Mouse (Mus musculus) liver, embryonic 15.5 days (tissue): ENCODE data around the gene Olfr1048. TPM values are rescaled to one million over a fixed set of nuclear protein-coding genes. Genes with fewer than 3 reads are reported as not detected.
"Not testable (repeated sequence)": the region's sequence is repeated elsewhere in the genome, so short reads cannot be mapped to it uniquely, and the experiment has no call there.

Experiments
- ATAC-seq: fragments of 200-750 bp; cut with Nextera tagmentation; 2 replicates; pipeline ENCODE4 v1.8.0; 2017; ENCODE audit warnings: moderate number of reproducible peaks, mild to moderate bottlenecking, moderate library complexity; ENCODE audit not compliant: insufficient read depth
- H3K27ac ChIP-seq: fragments of 300-500 bp; sonication (generic); replicated peaks from 2 replicates; pipeline ENCODE4 v1.5.1; 2015; ENCODE audit warnings: mild to moderate bottlenecking, inconsistent platforms
- H3K27me3 ChIP-seq: fragments of 300-500 bp; sonication (generic); 2 replicates; pipeline ENCODE4 v1.6.1; 2015; ENCODE audit warnings: mild to moderate bottlenecking, inconsistent platforms
- H3K36me3 ChIP-seq: fragments of 300-500 bp; sonication (generic); replicated peaks from 2 replicates; pipeline ENCODE4 v1.6.1; 2015; ENCODE audit warnings: moderate library complexity, mild to moderate bottlenecking, inconsistent platforms
- H3K4me1 ChIP-seq: fragments of 300-500 bp; sonication (generic); replicated peaks from 2 replicates; pipeline ENCODE4 v1.6.1; 2015; ENCODE audit warnings: inconsistent platforms
- H3K4me2 ChIP-seq: fragments of 300-500 bp; sonication (generic); 2 replicates; pipeline ENCODE4 v1.6.1; 2015; ENCODE audit warnings: moderate library complexity, mild to moderate bottlenecking, inconsistent platforms
- H3K4me3 ChIP-seq: fragments of 300-500 bp; sonication (generic); replicated peaks from 2 replicates; pipeline ENCODE4 v1.5.1; 2015; ENCODE audit warnings: mild to moderate bottlenecking, inconsistent platforms
- H3K9ac ChIP-seq: fragments of 300-500 bp; sonication (generic); 2 replicates; pipeline ENCODE4 v1.6.1; 2015; ENCODE audit warnings: moderate library complexity, mild to moderate bottlenecking, inconsistent platforms
- H3K9me3 ChIP-seq: fragments of 300-500 bp; sonication (generic); replicated peaks from 2 replicates; pipeline ENCODE4 v1.6.1; 2016; ENCODE audit warnings: inconsistent platforms
- WGBS: fragments of 180-500 bp; shearing (Covaris S2); methylation state at CpG from one replicate; pipeline ENCODE4 v1.1.7; 2015; ENCODE audit warnings: mixed read lengths; ENCODE audit not compliant: insufficient replicate concordance; 5-methylcytosine and 5-hydroxymethylcytosine counted together
- polyA plus RNA-seq: library from polyadenylated mRNA; unstranded; fragments of >200 nt; fragmentation: Nextera tagmentation; extraction: Ambion mirVana; gene quantifications from 2 replicates; pipeline ENCODE4 v1.2.1, GENCODE M21; 2015

Gene Olfr1048
- not detected in 2 replicates for polyA plus RNA-seq

- no peak within 1 kb of the TSS for H3K27ac ChIP-seq
- H3K9ac ChIP-seq: no peak within 1 kb of the TSS
- no peak within 1 kb of the TSS for H3K4me2 ChIP-seq
- no peaks in the 10 kb centered on the region for H3K36me3 ChIP-seq
- no peak within 1 kb of the TSS for H3K4me3 ChIP-seq
- H3K9me3 ChIP-seq: no peaks in the 10 kb centered on the region
- no peaks in the 10 kb centered on the region for H3K27me3 ChIP-seq
- H3K4me1 ChIP-seq: no peaks in the 10 kb centered on the region
- ATAC-seq: no peak
Observed at GRCm38 (mm10) chr2:86240189-86240588, at the start of gene Olfr1048. Olfr1048 (minus strand) TSS chr2:86240289.

GRCm38 (mm10) chr2:86278988-86279387 is 38.9 kb upstream of the Olfr1048 start, which contains the start of gene Olfr1051:
Olfr1051 (minus strand) TSS chr2:86279088.
- H3K36me3 ChIP-seq, H3K4me1 ChIP-seq, H3K27me3 ChIP-seq, ATAC-seq, H3K4me3 ChIP-seq, H3K9me3 ChIP-seq, H3K4me2 ChIP-seq, H3K9ac ChIP-seq, H3K27ac ChIP-seq: not testable (repeated sequence)

- not testable (repeated sequence) for H3K4me1 ChIP-seq, H3K27me3 ChIP-seq, ATAC-seq, H3K4me2 ChIP-seq, H3K36me3 ChIP-seq, H3K9ac ChIP-seq, H3K4me3 ChIP-seq, H3K27ac ChIP-seq, H3K9me3 ChIP-seq
Observed at GRCm38 (mm10) chr2:86258228-86258627, 18.1 kb upstream of the Olfr1048 start, which contains the start of gene Olfr1049. Olfr1049 (minus strand) TSS chr2:86258328.

GRCm38 (mm10) chr2:86231301-86231700 is 8.8 kb downstream of the Olfr1048 start, which contains the start of gene Olfr1047:
Olfr1047 (minus strand) TSS chr2:86231401.
- Histone ChIP-seq H3K9ac (no peak within 1 kb of the TSS), H3K36me3 (no peaks in the 10 kb centered on the region), H3K4me2 (no peak within 1 kb of the TSS), H3K27me3 (no peaks in the 10 kb centered on the region), H3K4me1 (no peaks in the 10 kb centered on the region), H3K27ac (no peak within 1 kb of the TSS), H3K4me3 (no peak within 1 kb of the TSS), H3K9me3 (no peaks in the 10 kb centered on the region)
- ATAC-seq: no peak
- WGBS: 59% methylated on average over 1 of the region's 1 CpGs

- Histone ChIP-seq H3K4me3 (no peak within 1 kb of the TSS), H3K9me3 (no peaks in the 10 kb centered on the region), H3K4me2 (no peak within 1 kb of the TSS), H3K4me1 (no peaks in the 10 kb centered on the region), H3K36me3 (no peaks in the 10 kb centered on the region), H3K27me3 (no peaks in the 10 kb centered on the region), H3K27ac (no peak within 1 kb of the TSS), H3K9ac (no peak within 1 kb of the TSS)
- ATAC-seq: no peak
- WGBS: 46% methylated on average over 2 of the region's 2 CpGs
Observed at GRCm38 (mm10) chr2:86219214-86219613, 20.9 kb downstream of the Olfr1048 start, which contains the start of gene Olfr1046. Olfr1046 (minus strand) TSS chr2:86219314.

- no peak for ATAC-seq
- H3K36me3 ChIP-seq: no peaks in the 10 kb centered on the region
- no peak within 1 kb of the TSS for H3K4me3 ChIP-seq
- H3K27ac ChIP-seq: no peak within 1 kb of the TSS
- H3K4me2 ChIP-seq: no peak within 1 kb of the TSS
- H3K9me3 ChIP-seq: no peaks in the 10 kb centered on the region
- H3K9ac ChIP-seq: no peak within 1 kb of the TSS
- no peaks in the 10 kb centered on the region for H3K27me3 ChIP-seq
- H3K4me1 ChIP-seq: no peaks in the 10 kb centered on the region
Observed at GRCm38 (mm10) chr2:86202909-86203308, 37.2 kb downstream of the Olfr1048 start, which contains the start of gene Olfr1045. Olfr1045 (minus strand) TSS chr2:86203009.

GRCm38 (mm10) chr2:86195863-86196262 is 44.2 kb downstream of the Olfr1048 start:
- Histone ChIP-seq H3K36me3 (no peaks in the 10 kb centered on the region), H3K27ac (no peak overlapping the region), H3K4me2 (no peak overlapping the region), H3K27me3 (no peaks in the 10 kb centered on the region), H3K9ac (no peak overlapping the region), H3K4me1 (no peaks in the 10 kb centered on the region), H3K9me3 (no peaks in the 10 kb centered on the region), H3K4me3 (no peak overlapping the region)
- WGBS: 23% methylated on average over 1 of the region's 1 CpGs
- ATAC-seq: no peak

GRCm38 (mm10) chr2:86185583-86185982 is 54.5 kb downstream of the Olfr1048 start, which contains the start of gene Olfr52:
Olfr52 (minus strand) TSS chr2:86185683.
- Histone ChIP-seq H3K4me1 (no peaks in the 10 kb centered on the region), H3K4me3 (no peak within 1 kb of the TSS), H3K9ac (no peak within 1 kb of the TSS), H3K27ac (no peak within 1 kb of the TSS), H3K36me3 (no peaks in the 10 kb centered on the region), H3K4me2 (no peak within 1 kb of the TSS), H3K27me3 (no peaks in the 10 kb centered on the region), H3K9me3 (no peaks in the 10 kb centered on the region)
- ATAC-seq: no peak

Other genes with a start within 250 kb of the Olfr1048 start
- gene Olfr1031, start 250.0 kb downstream of the Olfr1048 start, polyA plus RNA-seq: not detected in 2 replicates
- not detected in 2 replicates for gene Olfr1032, start 234.7 kb downstream of the Olfr1048 start, polyA plus RNA-seq
- gene Olfr1033, start 219.7 kb downstream of the Olfr1048 start, polyA plus RNA-seq: 0.98 and 1.3 TPM in 2 replicates
- 0.05 TPM in 2 replicates for gene Olfr1034, start 194.4 kb downstream of the Olfr1048 start, polyA plus RNA-seq
- gene Olfr1036, start 166.3 kb downstream of the Olfr1048 start, polyA plus RNA-seq: not detected in 2 replicates
- not detected in 2 replicates for gene Olfr1037, start 152.9 kb downstream of the Olfr1048 start, polyA plus RNA-seq
- gene Olfr1039, start 104.4 kb downstream of the Olfr1048 start, polyA plus RNA-seq: not detected in 2 replicates
- not detected in 2 replicates for gene Olfr1040, start 93.6 kb downstream of the Olfr1048 start, polyA plus RNA-seq
- not detected in 2 replicates for gene Olfr1042, start 78.5 kb downstream of the Olfr1048 start, polyA plus RNA-seq
- gene Olfr1043, start 72.8 kb downstream of the Olfr1048 start, polyA plus RNA-seq: not detected in 2 replicates
- gene Olfr1044, start 62.5 kb downstream of the Olfr1048 start, polyA plus RNA-seq: not detected in 2 replicates
- not detected in 2 replicates for gene Olfr52, start 54.6 kb downstream of the Olfr1048 start, polyA plus RNA-seq
- gene Olfr1045, start 37.3 kb downstream of the Olfr1048 start, polyA plus RNA-seq: not detected in 2 replicates
- not detected in 2 replicates for gene Olfr1046, start 21.0 kb downstream of the Olfr1048 start, polyA plus RNA-seq
- gene Olfr1047, start 8.9 kb downstream of the Olfr1048 start, polyA plus RNA-seq: not detected in 2 replicates
- not detected in 2 replicates for gene Olfr1049, start 18.0 kb upstream of the Olfr1048 start, polyA plus RNA-seq
- not detected in 2 replicates for gene Olfr1051, start 38.8 kb upstream of the Olfr1048 start, polyA plus RNA-seq
- not detected in 2 replicates for gene Olfr1052, start 52.2 kb upstream of the Olfr1048 start, polyA plus RNA-seq
- gene Olfr1053, start 75.0 kb upstream of the Olfr1048 start, polyA plus RNA-seq: not detected in 2 replicates
- gene Olfr1054, start 95.1 kb upstream of the Olfr1048 start, polyA plus RNA-seq: not detected in 2 replicates
- gene Olfr1055, start 110.0 kb upstream of the Olfr1048 start, polyA plus RNA-seq: not detected in 2 replicates
- gene Olfr1056, start 122.2 kb upstream of the Olfr1048 start, polyA plus RNA-seq: not detected in 2 replicates
- not detected in 2 replicates for gene Olfr1057, start 138.1 kb upstream of the Olfr1048 start, polyA plus RNA-seq
- gene Olfr1058, start 148.3 kb upstream of the Olfr1048 start, polyA plus RNA-seq: not detected in 2 replicates
- not detected in 2 replicates for gene Olfr1061, start 173.8 kb upstream of the Olfr1048 start, polyA plus RNA-seq
- gene Olfr1062, start 186.5 kb upstream of the Olfr1048 start, polyA plus RNA-seq: not detected in 2 replicates
- gene Olfr1065, start 210.3 kb upstream of the Olfr1048 start, polyA plus RNA-seq: not detected in 2 replicates
- not detected in 2 replicates for gene Olfr1066, start 216.0 kb upstream of the Olfr1048 start, polyA plus RNA-seq
- not detected in 2 replicates for gene Olfr228, start 247.1 kb upstream of the Olfr1048 start, polyA plus RNA-seq